Mouse (Mus musculus) forebrain, embryonic 16.5 days (tissue): ENCODE results near the gene Gabra5. TPM values are rescaled to one million over a fixed set of nuclear protein-coding genes. Genes with fewer than 3 reads are reported as not detected.

Source experiments
- ATAC-seq: fragments of 200-750 bp; cut with Nextera tagmentation; 2 replicates; pipeline ENCODE4 v1.8.0; 2017; ENCODE audit warnings: mild to moderate bottlenecking, moderate library complexity
- H3K27ac ChIP-seq: fragments of 300-500 bp; sonication (generic); 2 replicates; pipeline ENCODE4 v1.5.1; 2014; ENCODE audit warnings: low read length, control low read depth
- H3K27me3 ChIP-seq: fragments of 300-500 bp; sonication (generic); replicated peaks from 2 replicates; pipeline ENCODE4 v1.6.1; 2014; ENCODE audit warnings: low read length; ENCODE audit not compliant: control insufficient read depth, insufficient read depth
- H3K36me3 ChIP-seq: fragments of 300-500 bp; sonication (generic); 2 replicates; pipeline ENCODE4 v1.6.1; 2014; ENCODE audit not compliant: control insufficient read depth, insufficient read depth
- H3K4me1 ChIP-seq: fragments of 300-500 bp; sonication (generic); replicated peaks from 2 replicates; pipeline ENCODE4 v1.6.1; 2014; ENCODE audit warnings: low read length; ENCODE audit not compliant: control insufficient read depth, insufficient read depth
- H3K4me2 ChIP-seq: fragments of 300-500 bp; sonication (generic); 2 replicates; pipeline ENCODE4 v1.6.1; 2014; ENCODE audit warnings: mild to moderate bottlenecking, low read length, control low read depth
- H3K4me3 ChIP-seq: fragments of 300-500 bp; sonication (generic); replicated peaks from 2 replicates; pipeline ENCODE4 v1.5.1; 2014; ENCODE audit warnings: mild to moderate bottlenecking, low read length, control low read depth
- H3K9ac ChIP-seq: fragments of 300-500 bp; sonication (generic); replicated peaks from 2 replicates; pipeline ENCODE4 v1.6.1; 2014; ENCODE audit warnings: low read depth, low read length, control low read depth
- H3K9me3 ChIP-seq: fragments of 300-500 bp; sonication (generic); 2 replicates; pipeline ENCODE4 v1.6.1; 2016; ENCODE audit warnings: low read length; ENCODE audit not compliant: control insufficient read depth
- WGBS: fragments of 180-500 bp; shearing (Covaris S2); extraction: QIAGEN DNeasy Blood & Tissue Kit; methylation state at CpG from one replicate; pipeline ENCODE4 v1.1.7; 2014; 5-methylcytosine and 5-hydroxymethylcytosine counted together
- polyA plus RNA-seq: library from polyadenylated mRNA; unstranded; fragments of >200 nt; fragmentation: Nextera tagmentation; extraction: Ambion mirVana; gene quantifications from 2 replicates; pipeline ENCODE4 v1.2.1, GENCODE M21; 2015

Gene Gabra5
- polyA plus RNA-seq, 1 experiment from 2014 or later, result 42.1 TPM

DNA sequence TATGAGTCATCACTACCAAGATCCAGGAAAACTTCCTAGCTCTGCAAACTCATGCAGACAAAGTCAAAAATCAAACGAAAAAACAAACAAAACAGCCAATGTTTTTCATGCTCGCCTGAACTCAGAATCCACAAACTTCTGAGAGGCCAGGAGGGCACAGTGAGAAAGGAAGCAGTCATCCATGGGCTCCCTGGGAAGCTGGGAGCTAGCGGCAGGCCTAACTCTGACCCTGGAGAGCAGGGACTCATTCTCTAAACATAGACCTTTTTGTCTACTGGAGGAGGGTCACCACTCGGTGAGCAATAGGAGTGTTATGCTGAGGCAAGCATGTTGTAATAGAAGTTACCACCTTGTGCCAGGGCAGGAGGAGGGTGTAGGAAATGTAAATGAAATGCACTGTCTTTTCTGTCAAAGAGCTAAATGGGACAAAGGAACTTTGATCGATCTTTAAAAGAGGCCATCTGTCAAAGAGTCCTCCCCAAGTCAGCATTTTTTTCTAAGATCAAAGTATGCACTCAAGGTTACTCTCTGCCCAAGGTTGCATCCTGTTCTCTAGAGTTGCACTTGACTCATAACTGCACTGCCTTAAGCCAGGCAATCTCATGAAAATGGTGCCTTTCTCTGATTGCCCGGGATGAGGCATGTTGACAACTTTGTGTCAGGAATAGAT lies 151.9 kb downstream of the Gabra5 start:
- ATAC-seq, result no peak
- Histone ChIP-seq H3K4me2 (no peak overlapping the region), H3K4me1 (no peaks in the 10 kb centered on the region), H3K4me3 (no peak overlapping the region), H3K27me3 (no peaks in the 10 kb centered on the region), H3K36me3 (no peaks in the 10 kb centered on the region), H3K27ac (no peak overlapping the region), H3K9ac (no peak overlapping the region), H3K9me3 (no peaks in the 10 kb centered on the region)
- 40% methylated on average over 6 of the region's 6 CpGs for WGBS

Other genes with a start within 250 kb of the Gabra5 start
- gene Gabrg3, start 122.9 kb downstream of the Gabra5 start, polyA plus RNA-seq, result 3.9 and 8.1 TPM in 2 replicates
- 43.6 and 52.6 TPM in 2 replicates for gene Gabrb3, start 90.4 kb downstream of the Gabra5 start, polyA plus RNA-seq